Mouse (Mus musculus) layer of hippocampus, adult 9-11 months (tissue): Measurements from ENCODE around the gene Arhgap18.
A peak's percentile ranks its signal among the peaks of the same experiment; 100 is the strongest.

Experiments used
- DNase-seq: peaks from one replicate; pipeline ENCODE4 v3.0.0; 2022

The Arhgap18 gene

GRCm38 (mm10) chr10:26780581-26780980, 27.4 kb downstream of the Arhgap18 start:
- no peak for DNase-seq

DNA sequence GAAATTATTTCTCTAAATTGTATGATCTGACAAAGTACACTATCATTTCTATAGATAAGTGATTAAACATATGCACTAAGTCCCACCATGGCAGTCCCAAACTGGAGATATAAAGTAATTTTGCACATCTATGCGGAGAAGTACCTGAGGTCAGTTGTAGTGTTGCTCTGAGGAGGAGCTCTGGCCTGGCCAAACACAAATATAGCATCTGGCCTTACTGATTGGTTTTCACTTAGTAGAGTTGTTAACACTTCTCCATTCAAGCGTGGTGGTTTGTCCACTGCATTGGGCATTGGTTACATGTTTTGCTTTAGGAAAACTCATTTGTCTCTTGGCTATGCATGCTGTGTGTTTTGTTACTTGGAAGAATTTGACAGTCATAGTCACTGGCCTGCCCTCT, 36.5 kb downstream of the Arhgap18 start:
- no peak for DNase-seq

GRCm38 (mm10) chr10:26791810-26792209, 38.6 kb downstream of the Arhgap18 start:
- no peak for DNase-seq

- DNase-seq, result no peak
Measured at GRCm38 (mm10) chr10:26793013-26793412, 39.8 kb downstream of the Arhgap18 start.

DNA sequence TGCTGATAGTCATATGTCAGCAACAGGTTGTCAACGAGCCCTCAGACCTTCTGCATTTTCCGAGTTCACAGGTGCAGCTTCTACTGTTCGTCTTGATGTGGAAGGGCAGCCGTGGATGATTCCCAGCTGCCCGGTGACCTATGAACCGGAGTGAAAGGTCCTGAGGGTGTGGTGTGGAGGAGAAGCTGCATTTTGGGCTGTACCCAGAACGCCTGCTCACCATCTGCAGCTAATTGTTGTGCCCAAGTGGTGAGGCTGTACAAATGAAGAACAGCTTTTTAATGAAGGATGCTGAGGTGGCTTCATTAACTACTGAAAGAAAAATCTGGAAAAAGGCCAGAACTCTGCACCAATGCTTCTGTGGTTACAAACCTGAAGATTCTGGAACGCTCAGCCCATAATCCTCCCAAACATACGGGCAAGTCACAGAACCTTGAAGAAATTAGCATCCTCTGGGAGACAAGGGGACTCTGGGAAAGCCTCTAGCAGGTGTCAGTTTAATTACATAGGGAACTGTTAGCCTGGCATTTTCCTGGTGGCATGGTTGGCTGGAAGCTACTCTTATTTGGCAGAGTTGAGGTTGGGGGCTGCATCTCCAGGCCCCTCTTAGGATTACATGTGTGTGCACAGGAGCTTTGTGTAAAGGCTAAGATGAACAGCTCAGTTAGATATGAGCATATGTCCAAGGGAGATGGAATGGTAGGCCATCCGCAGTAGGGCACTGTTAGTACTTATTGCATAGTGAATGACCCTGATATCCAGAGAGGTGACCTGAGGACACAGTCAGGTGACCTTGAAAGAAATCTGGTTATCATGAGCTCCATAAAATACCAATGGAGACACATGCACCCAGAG, 43.4 kb downstream of the Arhgap18 start:
- DNase-seq, result no peak

- DNase-seq, result no peak
Measured at GRCm38 (mm10) chr10:26797287-26797672, 44.1 kb downstream of the Arhgap18 start.

GRCm38 (mm10) chr10:26798752-26799411, 45.7 kb downstream of the Arhgap18 start:
- DNase-seq, result no peak

DNA sequence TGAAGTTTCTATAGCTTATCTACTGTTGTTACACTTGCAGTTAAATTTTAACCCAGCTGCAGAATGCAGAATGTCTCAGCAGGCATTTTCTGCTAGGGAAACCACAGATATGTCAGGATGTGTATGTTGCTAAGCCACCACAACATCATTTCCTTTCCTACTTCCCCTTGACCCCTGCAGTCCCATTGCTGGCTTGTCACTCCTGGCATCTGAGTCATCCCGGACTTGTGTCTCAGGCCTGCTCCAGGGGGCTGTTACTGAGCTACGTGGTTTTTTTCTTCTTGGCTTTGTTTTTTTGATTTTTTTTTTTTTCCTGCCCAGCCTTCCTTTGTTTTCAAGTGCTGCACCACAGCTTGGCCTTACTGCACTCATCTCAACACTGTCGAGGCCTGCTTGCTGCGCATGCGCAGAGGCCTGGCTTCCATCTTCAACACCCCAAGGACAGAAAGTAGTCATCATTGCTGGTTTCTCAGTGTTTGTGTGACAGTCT, 46.4 kb downstream of the Arhgap18 start:
- no peak for DNase-seq

GRCm38 (mm10) chr10:26804351-26804983, 51.2 kb downstream of the Arhgap18 start:
- no peak for DNase-seq

DNA sequence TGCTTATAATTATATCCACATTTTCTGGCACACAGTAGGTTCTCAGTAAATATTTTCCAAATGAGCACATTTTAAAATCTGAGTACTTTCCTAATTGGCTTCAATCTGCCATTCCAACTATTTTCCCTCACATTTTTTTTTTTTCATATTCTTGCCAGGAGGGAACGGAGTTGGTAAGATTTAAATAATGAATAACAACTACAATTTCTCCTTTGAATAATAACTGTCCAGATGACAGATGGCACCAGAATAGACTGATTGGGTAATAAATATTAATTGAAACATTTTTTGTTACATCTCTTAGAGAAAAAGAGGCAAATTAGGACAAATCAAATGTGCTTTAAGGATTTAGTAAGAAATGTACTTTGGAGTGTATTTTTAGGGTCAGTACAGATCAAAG, 51.8 kb downstream of the Arhgap18 start:
- DNase-seq, result no peak

GRCm38 (mm10) chr10:26806092-26806491, 52.9 kb downstream of the Arhgap18 start:
- no peak for DNase-seq

DNA sequence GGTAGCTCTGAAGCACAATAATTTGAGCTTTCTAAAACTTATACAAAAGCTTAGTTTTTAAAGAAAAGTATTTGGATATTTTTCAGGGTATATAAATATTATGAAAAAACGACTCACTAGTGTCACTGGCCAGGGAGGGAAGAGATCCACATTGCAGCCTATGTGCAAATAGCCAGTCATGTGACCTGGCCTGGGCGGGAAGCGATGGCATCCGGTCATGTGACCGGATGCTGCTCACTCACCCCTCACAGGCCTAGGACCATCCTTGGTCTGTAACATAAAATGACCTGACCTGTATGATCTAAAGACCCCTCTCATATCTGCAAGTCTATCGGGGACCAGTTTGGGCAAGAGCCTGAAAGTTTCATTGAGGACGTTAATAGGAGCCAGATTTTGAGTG, 56.8 kb downstream of the Arhgap18 start:
- DNase-seq, result no peak

- no peak for DNase-seq
Measured at GRCm38 (mm10) chr10:26810810-26811209, 57.6 kb downstream of the Arhgap18 start.

DNA sequence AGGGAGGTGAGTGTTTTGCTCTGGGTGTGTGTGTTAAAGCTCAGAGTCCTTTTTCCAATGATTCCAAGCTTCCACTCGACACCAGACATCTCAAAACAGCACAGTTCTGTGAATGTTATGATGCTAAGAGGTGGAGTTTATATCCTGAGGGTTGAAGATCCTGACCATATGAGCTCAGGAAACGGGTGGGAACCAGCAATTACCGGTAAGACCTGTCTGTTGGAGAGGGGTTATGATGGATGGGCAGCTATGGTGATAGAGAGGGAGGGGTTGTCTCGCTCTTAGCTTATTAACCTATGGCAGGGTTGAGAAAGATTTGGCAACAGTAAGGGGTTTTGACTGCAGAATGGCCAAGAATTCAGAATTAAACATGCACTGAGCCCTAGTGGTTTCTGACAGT, 58.1 kb downstream of the Arhgap18 start:
- DNase-seq, result no peak

- peak; percentile 21 for DNase-seq
Measured at GRCm38 (mm10) chr10:26815646-26816045, 62.4 kb downstream of the Arhgap18 start.

DNA sequence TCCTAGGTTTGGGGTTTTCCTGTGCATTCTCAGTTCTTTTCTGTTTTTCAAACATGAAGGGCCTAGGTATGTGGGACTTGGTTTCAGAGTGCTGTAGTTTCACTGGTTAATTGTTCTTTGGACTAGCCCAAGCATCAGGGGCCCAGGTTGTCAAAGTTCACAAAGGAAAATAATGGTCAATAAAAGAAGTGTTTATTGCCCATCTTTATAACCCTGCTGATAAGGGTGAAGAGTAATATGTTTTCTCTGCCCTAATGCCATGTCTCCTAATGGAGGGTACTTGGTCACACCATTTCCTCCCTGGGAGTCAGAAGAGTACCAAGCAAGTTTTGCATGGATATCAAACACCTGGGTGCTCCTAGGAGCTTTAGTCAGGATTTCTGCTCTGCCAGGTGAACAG, 67.1 kb downstream of the Arhgap18 start:
- DNase-seq, result no peak

GRCm38 (mm10) chr10:26820936-26821335, 67.7 kb downstream of the Arhgap18 start:
- DNase-seq, result no peak

DNA sequence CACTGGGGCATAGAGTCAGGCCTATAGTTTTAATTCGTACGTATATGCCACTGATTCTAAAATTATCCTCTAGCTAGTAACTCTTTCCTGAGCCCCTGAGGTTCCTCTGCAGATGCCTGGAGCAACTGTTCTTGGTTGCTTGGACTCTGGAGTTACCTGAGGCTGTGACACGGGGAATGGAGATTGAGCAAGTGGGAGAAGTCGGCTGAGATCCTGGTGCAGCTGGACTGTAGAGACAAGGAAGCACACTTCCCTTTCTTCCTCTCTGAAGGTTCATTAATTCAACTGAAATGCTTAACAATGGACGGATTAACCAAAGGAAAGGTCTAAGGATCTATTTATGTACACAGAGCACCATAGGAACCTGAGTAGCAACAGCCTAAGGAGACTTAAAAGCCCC, 70.8 kb downstream of the Arhgap18 start:
- no peak for DNase-seq

DNA sequence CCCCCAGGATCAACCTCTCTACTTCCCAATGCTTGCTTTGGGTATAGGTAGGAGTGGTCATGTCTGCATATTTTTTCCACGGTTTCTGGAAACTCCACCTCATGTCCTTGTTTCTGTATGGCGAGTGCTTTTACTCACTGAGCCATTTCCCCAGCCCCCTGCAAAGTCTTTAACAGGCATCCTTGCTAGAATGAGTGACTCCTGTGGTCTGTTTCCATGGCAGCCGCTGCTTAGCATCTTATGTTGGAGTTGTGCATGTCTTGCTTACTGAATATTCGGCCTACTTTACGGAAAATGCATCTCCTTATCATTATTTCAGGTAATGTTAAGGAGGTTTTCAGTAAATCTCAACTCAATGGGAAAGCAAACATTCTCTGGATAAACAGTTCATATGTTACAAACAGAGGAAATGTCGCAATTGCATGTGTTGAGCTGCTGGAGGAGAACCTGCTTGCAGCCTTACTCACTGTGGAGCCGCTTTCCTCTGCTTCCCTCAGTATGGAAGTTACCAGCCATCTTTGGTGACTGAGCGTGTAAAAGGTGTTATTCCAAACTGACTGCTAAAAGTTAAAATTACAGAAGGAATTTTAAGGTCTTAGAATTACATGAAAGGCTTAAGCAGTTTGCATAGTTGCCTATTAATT, 72.1 kb downstream of the Arhgap18 start:
- peak; percentile 14 for DNase-seq

GRCm38 (mm10) chr10:26827315-26827714, 74.1 kb downstream of the Arhgap18 start:
- DNase-seq, result no peak

DNA sequence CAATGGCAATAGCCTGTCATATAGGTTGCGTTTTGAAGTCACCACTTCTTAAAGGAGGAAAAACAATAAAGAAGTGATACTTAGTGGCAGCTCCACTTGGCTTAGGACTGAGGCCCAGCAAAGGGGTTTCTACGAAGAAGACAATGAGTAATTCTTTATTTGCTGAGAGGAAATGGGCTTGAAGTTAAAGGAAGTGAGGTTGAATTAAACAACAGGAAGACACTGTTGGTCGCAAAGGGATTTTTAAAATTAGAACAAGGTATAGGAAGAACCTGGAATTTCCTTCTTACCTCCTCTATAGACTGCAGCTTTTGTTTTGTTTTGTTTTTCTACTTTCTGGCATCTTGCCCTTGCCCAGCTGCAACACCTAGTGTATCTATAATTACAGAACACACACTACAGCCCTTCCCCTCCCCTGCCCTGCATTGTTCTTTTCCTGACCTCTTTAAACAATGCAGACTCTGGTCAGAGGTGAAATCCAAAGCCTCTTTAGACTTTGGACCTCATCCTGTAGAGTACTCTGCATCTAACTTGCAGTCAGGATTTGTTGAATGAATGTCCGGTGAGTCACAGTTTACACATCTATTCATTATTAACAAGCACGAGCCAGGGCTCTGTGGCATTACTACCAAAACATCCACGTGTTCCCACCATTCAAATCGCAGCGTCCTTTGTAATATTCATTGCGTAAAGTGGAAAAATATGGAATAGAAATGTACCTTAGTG, 75.4 kb downstream of the Arhgap18 start:
- no peak for DNase-seq

DNA sequence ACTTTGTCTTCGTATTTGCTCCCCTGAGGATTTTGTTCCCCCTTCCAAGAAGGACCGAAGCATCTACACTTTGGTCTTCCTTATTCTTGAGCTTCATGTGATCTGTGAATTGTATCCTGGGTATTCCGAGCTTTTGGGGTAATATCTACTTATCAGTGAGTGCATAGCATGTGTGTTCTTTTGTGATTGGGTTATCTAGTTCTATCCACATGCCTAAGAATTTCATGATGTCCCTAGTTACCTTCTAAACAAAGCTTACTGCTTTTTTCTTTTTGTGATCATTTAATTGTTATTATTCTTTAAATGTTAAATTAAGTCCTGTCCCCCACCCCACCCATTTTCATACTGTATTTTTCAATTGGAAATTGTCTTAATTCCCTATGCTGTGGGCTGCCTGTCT, 78.8 kb downstream of the Arhgap18 start:
- DNase-seq, result no peak
